Mouse (Mus musculus): ENCODE results near the gene Ankrd40.
A peak's percentile ranks its signal among the peaks of the same experiment; 100 is the strongest.

Gene Ankrd40

GRCm38 (mm10) chr11:94327693-94328643, at the start of gene Ankrd40:
Gene Ankrd40, plus strand, starts transcription at chr11:94328001.
- peak; percentile 88 for DNase-seq (ENCODE audit: low read depth, low spot score)

- DNase-seq (ENCODE audit: low read depth, low spot score): no peak
These were observed 46.3 kb upstream of the Ankrd40 start, which contains the start of gene Gm21885 for GRCm38 (mm10) chr11:94281199-94282181. Gene Gm21885, plus strand, starts transcription at chr11:94281873.

- DNase-seq (ENCODE audit: low read depth, low spot score): no peak
These were observed 45.5 kb upstream of the Ankrd40 start for GRCm38 (mm10) chr11:94282291-94282690.

- DNase-seq (ENCODE audit: low read depth, low spot score): no peak
These were observed 44.2 kb upstream of the Ankrd40 start for GRCm38 (mm10) chr11:94283536-94284099.

- no peak for DNase-seq (ENCODE audit: low read depth, low spot score)
These were observed 41.8 kb upstream of the Ankrd40 start for GRCm38 (mm10) chr11:94285886-94286574.

GRCm38 (mm10) chr11:94287105-94287504, 40.7 kb upstream of the Ankrd40 start:
- DNase-seq (ENCODE audit: low read depth, low spot score): no peak

GRCm38 (mm10) chr11:94290062-94290740, 37.6 kb upstream of the Ankrd40 start:
- no peak for DNase-seq (ENCODE audit: low read depth, low spot score)

- DNase-seq (ENCODE audit: low read depth, low spot score): no peak
These were observed 32.6 kb upstream of the Ankrd40 start for GRCm38 (mm10) chr11:94294996-94295845.

- DNase-seq (ENCODE audit: low read depth, low spot score): no peak
These were observed 15.1 kb upstream of the Ankrd40 start for GRCm38 (mm10) chr11:94312733-94313132.

- no peak for DNase-seq (ENCODE audit: low read depth, low spot score)
These were observed 13.6 kb upstream of the Ankrd40 start for GRCm38 (mm10) chr11:94314098-94314652.

- DNase-seq (ENCODE audit: low read depth, low spot score): no peak
These were observed 12.5 kb upstream of the Ankrd40 start for GRCm38 (mm10) chr11:94315308-94315707.

GRCm38 (mm10) chr11:94316528-94316927, 11.3 kb upstream of the Ankrd40 start:
- DNase-seq (ENCODE audit: low read depth, low spot score): no peak

GRCm38 (mm10) chr11:94317014-94317413, 10.8 kb upstream of the Ankrd40 start:
- no peak for DNase-seq (ENCODE audit: low read depth, low spot score)

GRCm38 (mm10) chr11:94317515-94317914, 10.3 kb upstream of the Ankrd40 start:
- no peak for DNase-seq (ENCODE audit: low read depth, low spot score)

- no peak for DNase-seq (ENCODE audit: low read depth, low spot score)
These were observed 9.7 kb upstream of the Ankrd40 start for GRCm38 (mm10) chr11:94318056-94318455.

GRCm38 (mm10) chr11:94320969-94321930, 6.6 kb upstream of the Ankrd40 start:
- DNase-seq (ENCODE audit: low read depth, low spot score): no peak

- peak; percentile 88 for DNase-seq (ENCODE audit: low read depth, low spot score)
These were observed 5.8 kb upstream of the Ankrd40 start, which contains the start of gene Luc7l3 for GRCm38 (mm10) chr11:94321931-94322400. Gene Luc7l3, minus strand, starts transcription at chr11:94321988.

- no peak for DNase-seq (ENCODE audit: low read depth, low spot score)
These were observed 5.2 kb upstream of the Ankrd40 start for GRCm38 (mm10) chr11:94322636-94323035.
